Mouse (Mus musculus) c-Kit-positive CD71-negative TER-119-negative erythroid progenitor cells, embryonic 14.5 days (primary cell): ENCODE measurements around the gene Gprc5c.

Experiments
- DNase-seq: peaks from one replicate; pipeline ENCODE4 v3.0.0-alpha.2; 2013; ENCODE audit warnings: low read depth

The Gprc5c gene

DNA sequence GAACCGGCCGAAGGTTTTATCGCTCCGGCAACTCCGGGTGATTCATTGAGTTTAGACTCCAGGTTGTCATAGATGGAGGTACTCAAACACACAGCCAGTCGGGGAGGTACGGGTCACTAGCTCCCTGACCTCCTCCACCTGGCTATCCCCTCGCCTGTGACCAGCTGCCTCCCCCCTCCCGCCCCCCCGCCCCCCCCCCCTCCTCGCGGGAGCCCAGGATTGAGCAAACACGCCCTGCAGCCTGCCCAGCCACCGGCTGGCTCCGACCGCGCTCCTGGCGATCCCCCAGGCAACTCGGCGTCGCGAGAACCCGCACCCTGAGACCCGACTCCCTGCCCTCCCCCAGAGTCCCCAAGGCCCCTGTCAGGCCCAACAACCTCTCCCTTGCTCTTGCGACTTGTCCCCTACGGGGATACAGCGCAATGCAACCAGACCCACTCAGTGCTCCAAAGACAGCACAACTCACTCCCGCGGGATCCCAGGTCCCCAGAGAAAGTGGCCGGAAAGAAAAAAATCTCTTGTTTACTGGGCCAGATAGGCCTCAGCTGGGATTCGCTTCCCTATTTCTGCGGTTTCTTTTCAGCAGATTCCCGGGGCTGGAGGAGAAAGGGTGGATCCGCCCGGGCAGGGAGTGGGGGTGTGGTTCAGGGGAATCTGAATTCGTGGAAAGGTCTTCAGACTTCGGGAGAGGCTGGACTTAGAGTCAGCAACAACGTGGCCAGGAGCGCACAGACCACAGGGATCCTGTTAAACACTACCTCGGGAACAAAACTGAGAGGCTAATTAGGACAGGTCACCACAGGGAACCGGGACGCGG lies at the start of gene Gprc5c:
TSS of gene Gprc5c (plus strand) at position 701 of the 817 bp plus-strand sequence.
- DNase-seq, result no peak

DNA sequence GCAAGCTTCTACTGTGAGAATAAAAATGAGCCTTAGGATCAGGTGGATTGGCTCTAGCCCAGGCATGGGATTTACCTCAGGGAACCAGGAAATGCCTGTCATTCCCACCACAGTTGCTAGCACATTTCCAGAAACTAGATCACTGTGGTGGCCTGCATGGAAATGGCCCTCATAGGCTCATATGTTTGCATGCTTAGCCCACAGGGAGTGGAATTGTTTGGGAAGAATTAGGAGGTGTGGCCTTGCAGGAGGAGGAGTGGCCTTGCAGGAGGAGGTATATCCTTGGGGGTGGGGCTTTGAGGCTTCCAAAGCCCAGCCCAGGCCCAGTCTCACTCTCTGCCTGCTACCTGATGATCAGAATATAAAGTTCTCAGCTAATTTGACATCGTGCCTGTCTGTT lies 49.0 kb upstream of the Gprc5c start:
- no peak for DNase-seq

GRCm38 (mm10) chr11:114802540-114803267 lies 48.2 kb upstream of the Gprc5c start:
- no peak for DNase-seq

- no peak for DNase-seq
These were observed 47.0 kb upstream of the Gprc5c start for GRCm38 (mm10) chr11:114803990-114804389.

DNA sequence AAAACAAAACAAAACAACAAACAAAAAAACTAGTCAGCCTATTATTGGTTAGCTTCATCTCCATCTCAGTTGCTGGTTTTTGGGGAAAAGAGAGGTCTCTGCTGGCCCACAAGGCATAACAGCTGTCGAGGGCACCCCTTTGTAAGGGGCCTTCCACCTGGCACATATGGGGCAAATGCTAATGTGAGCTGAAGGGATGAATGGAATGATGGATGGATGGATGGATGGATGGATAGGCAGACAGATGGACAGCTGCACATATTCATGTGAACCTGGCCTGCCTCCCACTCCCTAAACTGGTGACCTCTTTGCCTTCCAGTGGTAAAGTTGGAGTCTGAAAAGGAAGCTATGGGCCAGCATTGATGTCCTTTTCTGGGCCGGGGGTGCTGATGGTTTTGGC lies 43.9 kb upstream of the Gprc5c start:
- no peak for DNase-seq

- no peak for DNase-seq
These were observed 43.1 kb upstream of the Gprc5c start for GRCm38 (mm10) chr11:114807686-114808427.

- no peak for DNase-seq
These were observed 41.6 kb upstream of the Gprc5c start for GRCm38 (mm10) chr11:114809371-114809770.

DNA sequence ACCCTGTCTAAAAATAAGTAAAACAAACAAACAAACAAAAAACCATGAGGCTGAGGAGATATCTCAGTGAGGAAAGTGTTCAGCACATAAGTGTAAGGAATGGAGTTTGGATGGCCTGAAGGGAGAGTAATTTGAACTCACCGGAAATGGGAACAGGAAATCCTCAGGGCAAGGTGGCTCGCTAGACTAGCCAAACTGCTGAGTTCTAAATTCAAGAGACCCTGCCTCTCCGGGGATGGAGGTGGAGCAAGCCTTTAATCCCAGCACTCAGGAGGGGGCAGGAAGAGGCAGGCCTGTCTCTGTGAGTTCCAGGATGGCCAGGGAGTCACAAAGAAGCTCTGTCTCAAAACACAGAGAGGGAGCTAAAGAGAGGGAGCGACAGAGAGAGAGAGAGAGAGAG lies 40.6 kb upstream of the Gprc5c start:
- DNase-seq, result no peak

DNA sequence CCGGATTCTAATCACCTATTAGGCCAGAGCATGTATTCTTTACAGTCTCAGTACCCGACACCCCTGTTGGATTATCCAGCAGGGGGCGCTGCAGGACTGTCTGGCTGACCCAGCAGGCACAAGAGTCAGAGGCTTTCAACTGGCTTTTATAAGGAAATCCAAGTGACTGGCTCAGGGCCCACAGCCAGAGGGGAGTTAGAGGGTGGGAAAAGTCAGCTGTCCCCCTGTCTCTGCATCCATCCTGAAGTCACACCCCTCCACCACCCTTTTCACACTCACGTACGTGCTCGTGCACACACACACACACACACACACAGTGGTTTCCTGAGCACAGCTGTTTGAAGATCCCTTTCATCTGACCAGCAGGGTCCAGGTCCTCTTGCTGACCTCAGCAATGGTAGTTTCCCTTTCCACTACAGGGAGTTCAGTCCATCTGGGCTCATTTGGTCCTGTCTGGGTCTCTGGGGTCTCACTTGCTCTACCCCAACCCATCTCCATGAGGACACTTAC lies 38.2 kb upstream of the Gprc5c start:
- peak; percentile 80 for DNase-seq

GRCm38 (mm10) chr11:114814873-114815592 lies 35.9 kb upstream of the Gprc5c start:
- DNase-seq, result no peak

- no peak for DNase-seq
These were observed 34.0 kb upstream of the Gprc5c start for GRCm38 (mm10) chr11:114816934-114817333.

GRCm38 (mm10) chr11:114818185-114818584 lies 32.8 kb upstream of the Gprc5c start:
- DNase-seq, result no peak

DNA sequence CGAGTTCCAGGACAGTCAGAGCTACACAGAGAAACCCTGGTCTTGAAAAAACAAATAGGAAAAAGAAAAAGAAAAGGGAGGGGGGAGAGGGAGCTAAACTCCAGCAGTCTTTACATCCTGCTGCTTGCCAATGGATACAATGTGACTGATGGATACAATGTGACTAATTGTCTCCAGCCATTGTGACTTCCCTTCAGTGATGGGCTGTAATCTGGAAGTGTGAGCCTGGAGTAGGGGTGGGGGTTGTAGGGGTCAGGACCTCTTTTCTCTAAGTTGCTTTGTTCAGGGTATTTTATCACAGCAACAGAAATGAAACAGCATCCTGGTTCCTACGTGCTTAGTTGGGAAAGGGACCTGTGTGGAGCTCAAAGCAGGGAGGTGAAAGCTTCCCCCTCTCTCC lies 31.8 kb upstream of the Gprc5c start:
- DNase-seq, result no peak

GRCm38 (mm10) chr11:114820444-114820843 lies 30.5 kb upstream of the Gprc5c start:
- no peak for DNase-seq

- no peak for DNase-seq
These were observed 29.6 kb upstream of the Gprc5c start for GRCm38 (mm10) chr11:114821325-114821724.

DNA sequence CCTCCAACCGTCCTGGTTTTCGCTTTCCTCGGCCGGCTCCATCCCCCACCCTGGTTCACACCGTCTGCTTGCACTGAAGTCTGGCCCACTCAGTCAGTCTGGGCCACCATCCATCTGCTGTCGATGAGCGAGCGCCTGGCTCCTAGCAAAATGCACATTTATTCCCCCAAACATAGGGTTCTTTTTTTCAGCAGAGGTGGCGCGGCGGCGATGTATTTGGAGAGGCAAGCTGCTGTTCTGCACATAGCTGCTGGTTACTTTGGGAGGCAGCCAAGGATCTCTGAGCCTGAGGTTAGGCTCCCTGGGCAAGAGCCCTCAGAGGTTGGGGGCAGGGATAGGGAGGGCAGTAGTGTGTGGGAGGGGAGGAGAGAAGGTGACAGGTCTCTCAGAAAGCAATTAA lies 28.2 kb upstream of the Gprc5c start:
- no peak for DNase-seq

DNA sequence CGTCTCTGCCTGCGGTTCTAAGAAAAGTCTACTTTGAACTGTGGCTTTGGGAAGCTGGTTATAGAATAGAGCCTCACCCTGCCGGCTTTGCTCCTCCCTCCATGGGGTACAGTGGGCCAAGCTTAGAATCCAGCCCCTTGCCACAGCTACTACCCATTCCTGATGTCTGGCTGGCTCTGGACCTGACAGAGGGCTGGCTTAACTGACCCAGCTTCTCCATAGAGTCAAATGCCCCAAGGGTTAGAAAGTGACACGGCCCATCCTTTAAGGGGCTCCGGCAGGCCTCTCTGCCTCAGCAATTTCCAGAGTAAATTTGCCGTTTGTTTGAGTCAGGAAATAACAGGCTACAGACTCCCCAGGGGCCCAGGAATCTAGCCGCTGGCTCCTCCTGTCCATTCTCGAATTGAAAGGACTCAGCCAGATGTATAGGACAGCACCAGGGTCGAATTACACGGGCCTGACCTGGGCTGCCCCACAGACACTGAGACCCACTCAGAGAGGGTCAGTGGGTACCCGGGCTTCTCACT lies 27.7 kb upstream of the Gprc5c start:
- DNase-seq, result no peak

GRCm38 (mm10) chr11:114826686-114827085 lies 24.3 kb upstream of the Gprc5c start:
- DNase-seq, result no peak

DNA sequence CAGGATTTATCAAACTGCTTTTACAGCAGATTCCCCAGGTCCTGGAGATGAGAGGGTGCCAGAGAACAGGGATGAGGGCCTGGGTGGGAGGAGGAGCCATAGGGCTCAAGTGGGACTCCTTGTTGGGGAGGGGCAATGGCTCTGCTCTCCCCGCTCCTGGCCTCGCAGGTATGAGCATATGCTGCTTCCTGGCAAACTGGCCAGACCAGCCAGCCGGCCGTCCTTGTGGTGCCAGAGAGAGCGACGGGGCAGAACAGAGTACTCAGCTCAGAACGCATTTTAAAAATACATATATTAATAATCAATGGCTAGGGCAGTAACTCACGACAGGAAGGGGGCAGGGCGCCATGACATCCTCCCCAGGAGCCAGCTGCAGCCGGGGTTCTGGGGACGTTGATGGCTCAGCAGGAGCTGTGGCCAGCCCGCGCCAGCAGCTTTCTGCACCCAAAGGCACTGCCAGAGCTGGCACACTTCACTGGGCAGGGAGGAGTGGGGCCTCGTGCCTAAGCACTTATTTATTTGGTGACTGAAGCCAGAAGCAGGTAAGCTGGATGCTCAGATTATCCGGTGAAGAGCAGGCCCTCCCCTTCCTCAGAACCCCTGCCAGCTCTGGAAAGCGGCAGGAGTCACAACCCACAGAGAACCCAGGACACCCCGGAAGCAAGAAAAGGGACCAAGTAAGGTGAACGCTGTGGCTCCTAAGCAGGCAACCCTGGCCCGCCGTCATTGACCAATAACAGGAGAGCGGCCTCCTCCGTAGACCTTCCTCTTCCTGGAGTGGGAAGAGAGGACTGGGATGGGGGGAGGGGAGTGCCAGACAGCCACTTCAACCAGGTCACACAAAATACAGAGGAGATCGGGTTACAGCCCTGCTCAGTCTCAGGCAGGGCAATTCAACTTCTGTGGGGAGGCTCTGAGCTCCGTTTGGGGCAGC lies 21.2 kb upstream of the Gprc5c start:
- DNase-seq, result no peak

- no peak for DNase-seq
These were observed 20.5 kb upstream of the Gprc5c start for GRCm38 (mm10) chr11:114830433-114830773.

DNA sequence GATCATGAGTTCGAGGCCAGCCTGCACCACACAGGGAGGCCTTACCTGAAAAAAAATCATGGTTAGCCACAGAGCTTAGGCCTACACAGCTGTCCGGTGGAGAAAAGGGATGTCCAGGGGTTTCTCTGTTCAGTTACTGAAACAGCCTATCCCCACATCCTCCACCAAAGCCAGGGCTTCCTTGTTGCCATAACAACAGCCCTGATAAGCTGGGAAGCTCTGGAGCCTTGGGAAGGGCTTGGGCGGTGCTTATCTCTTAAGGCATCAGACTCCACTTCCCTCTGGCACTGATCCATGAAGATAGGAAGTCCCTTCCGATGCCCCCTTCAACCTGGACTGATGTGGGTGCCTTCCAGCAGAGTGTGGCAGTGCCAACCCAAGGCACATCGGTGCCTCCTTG lies 17.8 kb upstream of the Gprc5c start:
- no peak for DNase-seq
